ENCODE assay signal across 25 mouse cellular contexts in genomic region chr19:59164896-59165560, GRCm38 (mm10). TPM values are rescaled to one million over a fixed set of nuclear protein-coding genes. Genes with fewer than 3 reads are reported as not detected.
A peak's percentile ranks its signal among the peaks of the same experiment; 100 is the strongest.
DNase-seq lines count a peak whose midpoint lies in the region; ATAC-seq lines count a peak whose summit lies in the region.
"Had no signal": no experiment of that assay in that cellular context is flagged by ENCODE, and none has a peak within 500 bp of the region (broad histone marks: within the 10 kb centered on the region; RNA-seq: fewer than 3 reads in every experiment).

No protein-coding gene starts in this region.

- WGBS in midbrain, embryonic 10.5 days, result 5% methylated on average over 16 of the region's 16 CpGs
- WGBS in midbrain, embryonic 13.5 days, result 4% methylated on average over 16 of the region's 16 CpGs
- WGBS in forebrain, embryonic 12.5 days, result 9% methylated on average over 16 of the region's 16 CpGs
- 7% methylated on average over 16 of the region's 16 CpGs for WGBS in limb, embryonic 11.5 days

- no peaks in the 10 kb centered on the region for H3K9me3 ChIP-seq in midbrain, embryonic 10.5 days (replicated peaks)
- no peaks in the 10 kb centered on the region for H3K9me3 ChIP-seq in midbrain, embryonic 13.5 days
- H3K9me3 ChIP-seq in forebrain, embryonic 12.5 days, result no peaks in the 10 kb centered on the region
- no peaks in the 10 kb centered on the region for H3K9me3 ChIP-seq in limb, embryonic 11.5 days (ENCODE audit: control insufficient read depth, low read length)
- H3K9me3 ChIP-seq: embryonic facial prominence, embryonic 12.5 days; heart, embryonic 15.5 days; limb, embryonic 13.5 days; liver, embryonic 13.5 days; stomach, embryonic 15.5 days had no signal

- peak; percentile 47 for DNase-seq in midbrain, embryonic 10.5 days (ENCODE audit: low spot score)
- peak; percentile 51 for DNase-seq in embryo, embryonic 9.5 days (ENCODE audit: extremely low spot score)
- peak; percentile 61 for DNase-seq in limb, embryonic 11.5 days (ENCODE audit: low spot score)
- DNase-seq in heart, postnatal 25 days (ENCODE audit: low spot score), result no peak
- DNase-seq in adrenal gland, postnatal 36 days, result no peak
- DNase-seq: gastrocnemius, postnatal 25 days; heart, adult 2 months; kidney, postnatal 36 days; liver, embryonic 13.5 days; lung, embryonic 14.5 days; thymus, adult 18-20 months had no signal

- H3K27ac ChIP-seq in midbrain, embryonic 10.5 days (replicated peaks), result no peak overlapping the region
- H3K27ac ChIP-seq in midbrain, embryonic 13.5 days, result no peak overlapping the region
- peak overlapping the region; percentile 44 for H3K27ac ChIP-seq in forebrain, embryonic 12.5 days
- no peak overlapping the region for H3K27ac ChIP-seq in limb, embryonic 11.5 days (replicated peaks; ENCODE audit: low read depth, low read length)
- H3K27ac ChIP-seq: embryonic facial prominence, embryonic 12.5 days; heart, adult 2 months; heart, embryonic 15.5 days; left cerebral cortex, adult 2 months; limb, embryonic 13.5 days; liver, embryonic 13.5 days; macrophage; stomach, embryonic 15.5 days had no signal

- H3K4me2 ChIP-seq in midbrain, embryonic 13.5 days (replicated peaks), result no peak overlapping the region
- peak overlapping the region; percentile 74 for H3K4me2 ChIP-seq in forebrain, embryonic 12.5 days
- H3K4me2 ChIP-seq in limb, embryonic 11.5 days (ENCODE audit: low read depth, severe bottlenecking), result no peak overlapping the region
- H3K4me2 ChIP-seq: liver, embryonic 13.5 days; stomach, embryonic 15.5 days had no signal

- no peak overlapping the region for H3K4me3 ChIP-seq in midbrain, embryonic 10.5 days
- H3K4me3 ChIP-seq in midbrain, embryonic 13.5 days (replicated peaks), result no peak overlapping the region
- peak overlapping the region; percentile 61 for H3K4me3 ChIP-seq in forebrain, embryonic 12.5 days (replicated peaks)
- no peak overlapping the region for H3K4me3 ChIP-seq in limb, embryonic 11.5 days (ENCODE audit: low read depth, low read length)
- H3K4me3 ChIP-seq: heart, adult 2 months; left cerebral cortex, adult 2 months; liver, embryonic 13.5 days had no signal

- no peak overlapping the region for H3K9ac ChIP-seq in midbrain, embryonic 13.5 days (replicated peaks)
- peak overlapping the region; percentile 85 for H3K9ac ChIP-seq in forebrain, embryonic 12.5 days
- H3K9ac ChIP-seq in limb, embryonic 11.5 days (ENCODE audit: low read length), result no peak overlapping the region
- H3K9ac ChIP-seq: embryonic facial prominence, embryonic 12.5 days; heart, embryonic 15.5 days; limb, embryonic 13.5 days; liver, embryonic 13.5 days; lung, embryonic 14.5 days; stomach, embryonic 15.5 days had no signal

- no peaks in the 10 kb centered on the region for H3K36me3 ChIP-seq in midbrain, embryonic 10.5 days
- no peaks in the 10 kb centered on the region for H3K36me3 ChIP-seq in midbrain, embryonic 13.5 days
- no peaks in the 10 kb centered on the region for H3K36me3 ChIP-seq in forebrain, embryonic 12.5 days (replicated peaks)
- no peaks in the 10 kb centered on the region for H3K36me3 ChIP-seq in limb, embryonic 11.5 days (ENCODE audit: control insufficient read depth, insufficient read depth, low read length)
- H3K36me3 ChIP-seq: embryonic facial prominence, embryonic 12.5 days; heart, embryonic 15.5 days; limb, embryonic 13.5 days; liver, embryonic 13.5 days; stomach, embryonic 15.5 days had no signal

- no peak for ATAC-seq in midbrain, embryonic 13.5 days
- no peak for ATAC-seq in forebrain, embryonic 12.5 days (ENCODE audit: low FRiP score)
- no peak for ATAC-seq in limb, embryonic 11.5 days (ENCODE audit: insufficient number of reproducible peaks, low FRiP score, low TSS enrichment, low read depth)
- ATAC-seq: inflammation-experienced regulatory T-cells, adult 6 months; midbrain, embryonic 16.5 days had no signal

- H3K4me1 ChIP-seq in midbrain, embryonic 10.5 days, result peaks cover 36% of the 10 kb centered on the region
- peaks cover 21% of the 10 kb centered on the region for H3K4me1 ChIP-seq in midbrain, embryonic 13.5 days (replicated peaks)
- H3K4me1 ChIP-seq in forebrain, embryonic 12.5 days, result peaks cover 28% of the 10 kb centered on the region
- H3K4me1 ChIP-seq in limb, embryonic 11.5 days (ENCODE audit: control insufficient read depth, insufficient read depth, low read length), result peaks cover 7% of the 10 kb centered on the region; the same call in 1 of the 2 replicates

- H3K27me3 ChIP-seq in midbrain, embryonic 10.5 days (ENCODE audit: low read depth, poor library complexity, severe bottlenecking), result peaks cover 100% of the 10 kb centered on the region
- H3K27me3 ChIP-seq in midbrain, embryonic 13.5 days, result peaks cover 98% of the 10 kb centered on the region
- H3K27me3 ChIP-seq in forebrain, embryonic 12.5 days, result peaks cover 95% of the 10 kb centered on the region
- H3K27me3 ChIP-seq in limb, embryonic 11.5 days (ENCODE audit: control insufficient read depth, insufficient read depth, low read length), result peaks cover 83% of the 10 kb centered on the region

- intact Hi-C loops in heart, postnatal 25 days (cut with DNase I), result no loop called here

RNA-seq across cellular contexts. Expression of gene Vax1, which starts 4.8 kb away (rescaled TPM):
- 0.11 TPM in 1 of 2 replicates, not detected in the other for polyA plus RNA-seq in midbrain, embryonic 10.5 days (2016; fragmentation: Nextera tagmentation; extraction: Ambion mirVana)
- 0.32 and 0.40 TPM in 2 replicates for polyA plus RNA-seq in midbrain, embryonic 13.5 days (2015; fragmentation: Nextera tagmentation; extraction: Ambion mirVana)
- 4.2 and 6.8 TPM in 2 replicates for polyA plus RNA-seq in forebrain, embryonic 12.5 days (2016; fragmentation: Nextera tagmentation; extraction: Ambion mirVana)
- polyA plus RNA-seq in limb, embryonic 11.5 days (2014; fragmentation: Nextera tagmentation; extraction: Ambion mirVana), result not detected in 2 replicates
- not detected for total RNA-seq in heart, postnatal 25 days (2021)
- total RNA-seq in adrenal gland, postnatal 36 days (2021), result not detected
- total RNA-seq: adrenal gland, adult 18-20 months; gastrocnemius, postnatal 25 days; heart, adult 2 months; hematopoietic stem cell, adult 5-6 weeks had no signal
- polyA plus RNA-seq: C2C12; heart, adult 2 months; heart, embryonic 15.5 days; inflammation-experienced regulatory T-cells, adult 6 months; kidney, embryonic 14.5 days; liver, embryonic 13.5 days; lung, embryonic 14.5 days; macrophage; stomach, embryonic 15.5 days had no signal

RNA-seq across cellular contexts. Expression of gene Kcnk18, which starts 54.0 kb away (rescaled TPM):
- polyA plus RNA-seq in midbrain, embryonic 10.5 days (2016; fragmentation: Nextera tagmentation; extraction: Ambion mirVana), result not detected in 2 replicates
- polyA plus RNA-seq in midbrain, embryonic 13.5 days (2015; fragmentation: Nextera tagmentation; extraction: Ambion mirVana), result not detected in 2 replicates
- not detected in 2 replicates for polyA plus RNA-seq in forebrain, embryonic 12.5 days (2016; fragmentation: Nextera tagmentation; extraction: Ambion mirVana)
- not detected in 2 replicates for polyA plus RNA-seq in limb, embryonic 11.5 days (2014; fragmentation: Nextera tagmentation; extraction: Ambion mirVana)
- not detected for total RNA-seq in heart, postnatal 25 days (2021)
- total RNA-seq in adrenal gland, postnatal 36 days (2021), result not detected
- total RNA-seq: adrenal gland, adult 18-20 months; gastrocnemius, postnatal 25 days; heart, adult 2 months; hematopoietic stem cell, adult 5-6 weeks; left cerebral cortex, adult 2 months had no signal
- polyA plus RNA-seq: C2C12; embryonic facial prominence, embryonic 12.5 days; heart, adult 2 months; heart, embryonic 15.5 days; inflammation-experienced regulatory T-cells, adult 6 months; kidney, embryonic 14.5 days; liver, embryonic 13.5 days; lung, embryonic 14.5 days; macrophage; midbrain, embryonic 16.5 days; stomach, embryonic 15.5 days had no signal

Comparison
In these comparisons a context has a peak if more than half of its experiments do, and no peak if none do; other contexts are left out.
1. DNase-seq: peak in midbrain, embryonic 10.5 days (single experiment), embryo, embryonic 9.5 days (single experiment) and limb, embryonic 11.5 days (single experiment); none in heart, postnatal 25 days (single experiment) and adrenal gland, postnatal 36 days (0 of 2).